Comparison of ENCODE assay signal across 19 mouse cellular contexts in genomic region chr4:57164578-57165210, GRCm38 (mm10). TPM values are rescaled to one million over a fixed set of nuclear protein-coding genes. Genes with fewer than 3 reads are reported as not detected.
DNase-seq lines count a peak whose midpoint lies in the region; ATAC-seq and TF ChIP-seq lines count a peak whose summit lies in the region.
"Had no signal": no experiment of that assay in that cellular context is flagged by ENCODE, and none has a peak within 500 bp of the region (broad histone marks: within the 10 kb centered on the region; RNA-seq: fewer than 3 reads in every experiment).

No protein-coding gene starts in this region.

- no peak for ATAC-seq in lung, embryonic 15.5 days (ENCODE audit: borderline replicate concordance, extremely low read depth, low FRiP score, low TSS enrichment)
- no peak for ATAC-seq in intestine, embryonic 14.5 days (replicated peaks; ENCODE audit: low FRiP score, low TSS enrichment, low read depth)
- ATAC-seq in stomach, embryonic 16.5 days (ENCODE audit: insufficient read depth, low FRiP score), result peak; percentile 62
- ATAC-seq: activated CD4-positive, CD25-positive, alpha-beta regulatory T cell, adult 4 months; forebrain, embryonic 15.5 days; hindbrain, embryonic 16.5 days had no signal

- H3K4me1 ChIP-seq in lung, embryonic 15.5 days, result peaks cover 22% of the 10 kb centered on the region; the same call in 1 of the 2 replicates
- H3K4me1 ChIP-seq in intestine, embryonic 14.5 days (replicated peaks; ENCODE audit: control insufficient read depth, insufficient read depth, low read length), result no peaks in the 10 kb centered on the region
- H3K4me1 ChIP-seq in stomach, embryonic 16.5 days (ENCODE audit: control insufficient read depth, insufficient read depth, low read length), result peaks cover 6% of the 10 kb centered on the region
- H3K4me1 ChIP-seq in thymus, adult 2 months (replicated peaks; ENCODE audit: control insufficient read depth, insufficient read depth, low read length), result no peaks in the 10 kb centered on the region

- H3K4me3 ChIP-seq in lung, embryonic 15.5 days, result no peak overlapping the region
- H3K4me3 ChIP-seq in intestine, embryonic 14.5 days (ENCODE audit: low read depth, low read length), result no peak overlapping the region
- H3K4me3 ChIP-seq in stomach, embryonic 16.5 days (replicated peaks; ENCODE audit: low read length), result no peak overlapping the region
- H3K4me3 ChIP-seq in thymus, adult 2 months (ENCODE audit: control insufficient read depth, insufficient read depth, low read length), result no peak overlapping the region
- H3K4me3 ChIP-seq: forebrain, embryonic 15.5 days had no signal

- H3K36me3 ChIP-seq in lung, embryonic 15.5 days, result no peaks in the 10 kb centered on the region
- no peaks in the 10 kb centered on the region for H3K36me3 ChIP-seq in intestine, embryonic 14.5 days (ENCODE audit: control insufficient read depth, insufficient read depth, low read length)
- no peaks in the 10 kb centered on the region for H3K36me3 ChIP-seq in stomach, embryonic 16.5 days (ENCODE audit: control insufficient read depth, insufficient read depth, low read length)
- H3K36me3 ChIP-seq in thymus, adult 2 months (ENCODE audit: control insufficient read depth, insufficient read depth, low read length), result no peaks in the 10 kb centered on the region
- H3K36me3 ChIP-seq: forebrain, embryonic 15.5 days had no signal

- TF ChIP-seq CTCF in thymus, adult 2 months (IDR thresholded peaks at IDR 0.05; ENCODE audit: borderline replicate concordance, control insufficient read depth, extremely low read depth, insufficient read depth, low read length, poor library complexity), result no peak

- H3K4me2 ChIP-seq in lung, embryonic 15.5 days, result no peak overlapping the region
- no peak overlapping the region for H3K4me2 ChIP-seq in intestine, embryonic 14.5 days (ENCODE audit: low read length)
- no peak overlapping the region for H3K4me2 ChIP-seq in stomach, embryonic 16.5 days (ENCODE audit: low read depth, low read length)
- H3K4me2 ChIP-seq: forebrain, embryonic 15.5 days; liver, embryonic 11.5 days had no signal

- DNase-seq in lung, postnatal 36 days, result no peak
- peak; percentile 43 for DNase-seq in adrenal gland, adult 8-10 months
- DNase-seq in intestine, embryonic 14.5 days (ENCODE audit: low spot score), result no peak
- no peak for DNase-seq in kidney, postnatal 25 days
- no peak for DNase-seq in thymus, adult 2 months
- no peak for DNase-seq in retina, embryonic 14.5 days (ENCODE audit: low spot score)
- DNase-seq: cerebellum, adult 11-12 months; cerebellum, postnatal 25 days; gastrocnemius, postnatal 25 days; kidney, adult 8-10 months; kidney, postnatal 14 days; lung, adult 18-20 months; thymus, postnatal 14 days had no signal

- H3K9ac ChIP-seq in lung, embryonic 15.5 days, result no peak overlapping the region
- H3K9ac ChIP-seq in intestine, embryonic 14.5 days (ENCODE audit: low read length), result no peak overlapping the region
- H3K9ac ChIP-seq in stomach, embryonic 16.5 days (ENCODE audit: low read length), result no peak overlapping the region
- H3K9ac ChIP-seq: forebrain, embryonic 15.5 days had no signal

- no peaks in the 10 kb centered on the region for H3K9me3 ChIP-seq in lung, embryonic 15.5 days
- no peaks in the 10 kb centered on the region for H3K9me3 ChIP-seq in intestine, embryonic 14.5 days (ENCODE audit: control insufficient read depth, low read length)
- H3K9me3 ChIP-seq in stomach, embryonic 16.5 days (replicated peaks; ENCODE audit: control insufficient read depth, low read length), result no peaks in the 10 kb centered on the region
- H3K9me3 ChIP-seq: forebrain, embryonic 15.5 days had no signal

- 76% methylated on average over 9 of the region's 9 CpGs for WGBS in lung, embryonic 15.5 days
- WGBS in intestine, embryonic 14.5 days, result 79% methylated on average over 9 of the region's 9 CpGs
- WGBS in stomach, embryonic 16.5 days, result 68% methylated on average over 9 of the region's 9 CpGs
- WGBS in thymus, adult 2 months, result 96% methylated on average over 9 of the region's 9 CpGs

- no peaks in the 10 kb centered on the region for H3K27me3 ChIP-seq in lung, embryonic 15.5 days
- H3K27me3 ChIP-seq in intestine, embryonic 14.5 days (replicated peaks; ENCODE audit: control insufficient read depth, insufficient read depth, low read length), result no peaks in the 10 kb centered on the region
- no peaks in the 10 kb centered on the region for H3K27me3 ChIP-seq in stomach, embryonic 16.5 days (ENCODE audit: control insufficient read depth, insufficient read depth, low read length)
- no peaks in the 10 kb centered on the region for H3K27me3 ChIP-seq in thymus, adult 2 months (ENCODE audit: control insufficient read depth, insufficient read depth, low read length)
- H3K27me3 ChIP-seq: forebrain, embryonic 15.5 days had no signal

- 0 out of 2 replicates have a peak overlapping the region, but pooled peaks have one; percentile 26 for H3K27ac ChIP-seq in lung, embryonic 15.5 days
- 0 out of 2 replicates have a peak overlapping the region, but pooled peaks have one; percentile 18 for H3K27ac ChIP-seq in intestine, embryonic 14.5 days (ENCODE audit: low read depth)
- peak overlapping the region; percentile 80 for H3K27ac ChIP-seq in stomach, embryonic 16.5 days (ENCODE audit: low read length)
- H3K27ac ChIP-seq in thymus, adult 2 months (ENCODE audit: control insufficient read depth, insufficient read depth, low read length), result no peak overlapping the region
- H3K27ac ChIP-seq: forebrain, embryonic 15.5 days had no signal

- no peak for TF ChIP-seq POLR2A in thymus, adult 2 months (IDR thresholded peaks at IDR 0.05; ENCODE audit: control insufficient read depth, extremely low read depth, insufficient read depth, low read length, poor library complexity)

RNA-seq across cellular contexts. Expression of gene Epb41l4b, which starts 21.5 kb away (rescaled TPM):
- 1.1 and 1.4 TPM in 2 replicates for polyA plus RNA-seq in lung, embryonic 15.5 days (2015; fragmentation: Nextera tagmentation; extraction: Ambion mirVana)
- total RNA-seq in adrenal gland, adult 8-10 months (2022), result 1 to 10 TPM; 1.9 to 3.5 (median 2.6) TPM
- 12.1 and 19.6 TPM in 2 replicates for polyA plus RNA-seq in intestine, embryonic 14.5 days (2014; fragmentation: Nextera tagmentation; extraction: Ambion mirVana)
- polyA plus RNA-seq in stomach, embryonic 16.5 days (2015; fragmentation: Nextera tagmentation; extraction: Ambion mirVana), result 7.5 and 11.6 TPM in 2 replicates
- polyA plus RNA-seq in thymus, adult 2 months (2012; rRNA removed), result 9.2 and 10.7 TPM in 2 replicates
- polyA plus RNA-seq: activated CD4-positive, CD25-positive, alpha-beta regulatory T cell, adult 4 months had no signal
